Mouse (Mus musculus): ENCODE results near the gene Fam214a. TPM values are rescaled to one million over a fixed set of nuclear protein-coding genes. Genes with fewer than 3 reads are reported as not detected.

Gene Fam214a
- 11.1 and 11.3 TPM in 2 replicates for polyA plus RNA-seq (2015; fragmentation: Nextera tagmentation; extraction: Ambion mirVana)

DNA sequence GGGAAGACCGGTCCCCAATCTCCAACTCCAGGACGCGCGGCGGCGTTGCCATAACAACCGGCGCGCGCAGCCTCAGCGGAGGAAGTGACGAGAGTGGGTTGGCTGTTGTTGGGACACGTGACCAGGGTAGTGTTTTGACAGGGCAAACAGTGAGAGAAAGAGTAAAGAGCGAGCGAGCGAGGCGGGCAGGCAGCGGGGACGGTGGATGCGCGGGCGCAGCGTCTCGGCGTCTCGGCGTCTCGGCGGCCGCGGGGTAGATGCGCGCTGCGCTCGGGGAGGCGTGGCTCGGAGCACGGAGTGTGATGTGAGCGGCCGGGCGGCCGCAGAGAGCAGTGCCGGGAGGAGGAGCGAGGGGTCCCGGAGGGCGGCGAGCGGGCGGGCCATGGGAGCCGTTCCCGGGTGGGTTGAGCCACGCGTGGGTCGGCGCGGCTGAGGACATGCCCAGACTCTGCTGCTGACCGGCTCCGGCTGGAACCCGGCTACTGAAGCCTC, at the start of gene Fam214a:
TSS of gene Fam214a (plus strand) at position 129 of the 492 bp plus-strand sequence.
- peaks cover 14% of the 10 kb centered on the region for H3K4me1 ChIP-seq
- peak within 1 kb of the TSS; percentile 99 for H3K4me3 ChIP-seq
- H3K36me3 ChIP-seq, result peaks cover 3% of the 10 kb centered on the region; the same call in 1 of the 2 replicates
- H3K27ac ChIP-seq, result peak within 1 kb of the TSS; percentile 93
- no peaks in the 10 kb centered on the region for H3K27me3 ChIP-seq
- peak within 1 kb of the TSS; percentile 85 for H3K4me2 ChIP-seq
- H3K9me3 ChIP-seq, result no peaks in the 10 kb centered on the region
- H3K9ac ChIP-seq, result peak within 1 kb of the TSS; percentile 81
- WGBS, result under 1% methylated on average over 59 of the region's 59 CpGs
- peak; percentile 91 for ATAC-seq (ENCODE audit: insufficient number of reproducible peaks, low FRiP score, low TSS enrichment, low read depth)

DNA sequence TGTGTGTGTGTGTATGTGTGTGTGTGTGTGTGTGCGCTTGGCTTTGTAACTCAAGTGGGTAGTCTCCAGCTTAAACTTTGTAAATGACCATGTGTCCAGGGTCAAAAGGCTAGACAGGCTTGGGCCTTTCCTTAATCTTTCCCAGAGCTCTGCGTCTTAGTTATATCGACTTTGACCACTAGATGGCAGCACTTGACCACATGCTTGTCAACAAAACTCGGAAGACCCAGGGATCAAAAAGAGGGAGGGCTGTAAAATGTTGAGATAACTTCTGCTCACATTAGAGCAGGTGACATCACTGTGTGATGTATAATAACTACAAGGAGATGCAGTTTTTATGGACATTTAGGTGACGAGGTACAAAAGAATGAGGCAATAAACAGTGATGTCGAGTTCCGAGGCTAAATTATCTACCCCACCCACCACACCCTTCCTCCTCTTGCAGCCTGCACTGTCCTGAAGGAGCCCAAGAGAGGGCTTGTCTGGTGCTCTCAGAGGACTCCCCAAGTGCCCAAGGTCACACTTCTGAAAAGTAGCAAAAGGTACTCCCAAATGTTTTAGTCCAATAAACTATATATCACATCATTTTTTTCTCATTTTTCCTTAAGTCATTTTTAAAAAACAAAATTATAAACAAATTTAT, 47.7 kb upstream of the Fam214a start:
- Histone ChIP-seq H3K27ac (no peak overlapping the region), H3K9me3 (no peaks in the 10 kb centered on the region), H3K4me1 (no peaks in the 10 kb centered on the region), H3K9ac (no peak overlapping the region), H3K36me3 (no peaks in the 10 kb centered on the region), H3K27me3 (no peaks in the 10 kb centered on the region; the same call in 1 of the 2 replicates), H3K4me3 (no peak overlapping the region), H3K4me2 (no peak overlapping the region)
- 9% methylated on average over 7 of the region's 7 CpGs for WGBS
- no peak for ATAC-seq (ENCODE audit: insufficient number of reproducible peaks, low FRiP score, low TSS enrichment, low read depth)

DNA sequence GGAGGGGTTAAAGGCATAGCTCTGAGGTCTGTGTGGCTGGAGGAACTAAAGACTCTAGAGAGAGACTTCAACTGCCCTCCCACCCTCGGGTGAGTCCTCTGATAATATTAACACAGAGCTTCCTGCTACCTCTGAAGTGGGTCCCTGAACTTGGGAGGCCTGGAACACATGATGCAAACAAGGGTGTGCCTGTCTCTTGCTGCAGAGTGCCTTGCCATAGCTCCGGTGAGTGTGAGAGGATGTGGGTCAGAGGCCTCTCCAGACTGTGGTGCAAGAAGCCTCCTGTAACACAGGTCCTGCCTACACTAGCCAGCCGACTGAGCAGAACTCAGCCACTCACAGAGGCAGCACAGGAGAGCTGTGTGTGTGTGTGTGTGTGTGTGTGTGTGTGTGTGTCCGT, 45.7 kb upstream of the Fam214a start:
- Histone ChIP-seq H3K4me3 (no peak overlapping the region), H3K27me3 (no peaks in the 10 kb centered on the region; the same call in 1 of the 2 replicates), H3K4me2 (no peak overlapping the region), H3K36me3 (no peaks in the 10 kb centered on the region), H3K27ac (no peak overlapping the region), H3K4me1 (peaks cover 6% of the 10 kb centered on the region; the same call in 1 of the 2 replicates), H3K9me3 (no peaks in the 10 kb centered on the region), H3K9ac (no peak overlapping the region)
- ATAC-seq (ENCODE audit: insufficient number of reproducible peaks, low FRiP score, low TSS enrichment, low read depth), result no peak
- WGBS, result 44% methylated on average over 4 of the region's 4 CpGs

DNA sequence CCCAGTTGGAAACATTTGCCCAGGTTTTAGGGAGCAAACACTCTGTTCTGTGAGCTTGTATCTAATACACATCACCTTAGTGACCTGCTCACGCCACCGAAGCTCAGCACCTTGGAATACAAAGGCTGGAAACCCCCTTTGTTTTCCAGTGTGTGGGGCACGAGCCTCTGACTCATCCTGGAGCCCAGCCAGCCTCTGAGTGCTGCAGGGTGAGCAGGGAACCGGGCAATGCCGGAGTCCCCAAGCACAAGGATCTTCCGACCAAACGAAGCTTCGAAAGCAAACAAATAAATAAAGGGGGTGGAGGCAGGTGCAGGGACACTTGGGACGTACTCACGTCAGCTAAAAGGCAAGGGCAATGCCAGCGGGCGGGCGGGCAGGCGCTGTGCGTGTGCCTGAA, 43.4 kb upstream of the Fam214a start:
- Histone ChIP-seq H3K27ac (no peak overlapping the region), H3K36me3 (no peaks in the 10 kb centered on the region), H3K4me3 (no peak overlapping the region), H3K4me1 (peaks cover 7% of the 10 kb centered on the region; the same call in 1 of the 2 replicates), H3K9ac (no peak overlapping the region), H3K4me2 (no peak overlapping the region), H3K9me3 (no peaks in the 10 kb centered on the region), H3K27me3 (no peaks in the 10 kb centered on the region; the same call in 1 of the 2 replicates)
- no peak for ATAC-seq (ENCODE audit: insufficient number of reproducible peaks, low FRiP score, low TSS enrichment, low read depth)
- 76% methylated on average over 15 of the region's 15 CpGs for WGBS

DNA sequence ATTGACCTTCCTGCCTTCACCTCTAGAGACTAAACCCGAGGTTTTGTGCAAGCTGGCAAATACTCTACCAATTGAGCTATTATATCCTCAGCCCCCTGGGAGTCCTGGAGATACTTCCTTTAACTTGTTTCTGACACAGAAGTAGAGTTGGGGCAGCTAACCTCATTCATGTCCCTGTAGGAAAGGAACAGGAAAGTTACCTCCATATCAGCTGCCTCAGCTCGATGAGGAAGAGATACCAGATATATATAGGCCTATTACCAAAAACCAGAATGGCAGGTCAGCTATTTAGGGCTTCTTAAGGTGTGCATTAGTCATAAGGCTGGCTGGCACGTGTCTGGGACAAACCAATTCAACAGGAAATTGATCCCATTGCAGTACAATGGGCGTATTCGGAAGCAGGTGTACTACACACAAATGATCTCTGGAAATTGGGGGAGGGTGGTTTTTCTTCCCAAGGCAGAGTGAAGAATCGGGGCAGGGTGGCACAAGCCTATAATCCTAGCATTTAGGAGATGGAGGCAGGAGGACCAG, 42.4 kb upstream of the Fam214a start:
- WGBS, result 77% methylated on average over 6 of the region's 6 CpGs
- no peak overlapping the region for H3K27ac ChIP-seq
- H3K4me2 ChIP-seq, result no peak overlapping the region
- H3K36me3 ChIP-seq, result no peaks in the 10 kb centered on the region
- no peak for ATAC-seq (ENCODE audit: insufficient number of reproducible peaks, low FRiP score, low TSS enrichment, low read depth)
- no peaks in the 10 kb centered on the region; the same call in 1 of the 2 replicates for H3K27me3 ChIP-seq
- no peak overlapping the region for H3K4me3 ChIP-seq
- peaks cover 7% of the 10 kb centered on the region; the same call in 1 of the 2 replicates for H3K4me1 ChIP-seq
- no peaks in the 10 kb centered on the region for H3K9me3 ChIP-seq
- H3K9ac ChIP-seq, result no peak overlapping the region

DNA sequence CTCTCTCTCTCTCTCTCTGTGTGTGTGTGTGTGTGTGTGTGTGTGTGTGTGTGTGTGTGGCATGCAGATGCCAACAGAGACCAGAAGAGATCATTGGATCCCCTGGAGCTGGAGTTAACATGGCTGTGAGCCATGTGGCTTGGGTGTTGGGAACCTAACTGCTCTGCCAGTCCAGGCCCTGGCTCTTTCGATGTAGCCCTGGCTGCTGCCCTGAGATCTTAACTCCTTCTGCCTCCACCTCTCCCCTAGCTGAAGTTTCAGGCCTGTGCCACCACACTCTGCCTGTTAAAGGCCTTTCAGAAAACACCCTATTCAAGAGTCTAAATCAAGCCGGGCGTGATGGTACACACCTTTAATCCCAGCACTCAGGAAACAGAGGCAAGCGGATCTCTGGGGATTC, 41.3 kb upstream of the Fam214a start:
- no peak overlapping the region for H3K4me2 ChIP-seq
- H3K4me3 ChIP-seq, result no peak overlapping the region
- ATAC-seq (ENCODE audit: insufficient number of reproducible peaks, low FRiP score, low TSS enrichment, low read depth), result no peak
- H3K9ac ChIP-seq, result no peak overlapping the region
- no peaks in the 10 kb centered on the region for H3K9me3 ChIP-seq
- no peaks in the 10 kb centered on the region; the same call in 1 of the 2 replicates for H3K27me3 ChIP-seq
- H3K4me1 ChIP-seq, result peaks cover 7% of the 10 kb centered on the region; the same call in 1 of the 2 replicates
- 66% methylated on average over 4 of the region's 4 CpGs for WGBS
- no peaks in the 10 kb centered on the region for H3K36me3 ChIP-seq
- no peak overlapping the region for H3K27ac ChIP-seq

DNA sequence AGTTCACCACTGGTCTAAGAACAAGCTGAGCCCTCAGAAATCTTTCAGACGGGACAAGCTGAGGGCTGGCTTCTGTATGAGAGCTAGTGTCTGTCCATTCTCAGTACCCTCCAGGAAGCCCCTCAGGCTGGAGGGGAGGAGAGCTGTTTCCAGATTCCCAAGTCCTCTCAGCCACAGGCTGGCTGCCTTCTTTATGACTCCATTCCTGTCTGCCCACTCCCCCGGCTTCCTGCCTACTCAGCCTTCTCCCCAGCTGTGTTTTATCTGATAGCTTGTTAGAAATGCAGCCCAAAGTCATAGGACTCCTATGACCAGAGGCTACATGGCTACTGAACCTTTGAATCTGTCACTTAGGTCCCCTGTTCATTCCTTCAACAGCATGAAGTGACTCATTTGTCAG, 40.8 kb upstream of the Fam214a start:
- 27% methylated on average over 2 of the region's 2 CpGs for WGBS
- Histone ChIP-seq H3K27ac (no peak overlapping the region), H3K4me2 (no peak overlapping the region), H3K4me1 (peaks cover 7% of the 10 kb centered on the region; the same call in 1 of the 2 replicates), H3K27me3 (no peaks in the 10 kb centered on the region; the same call in 1 of the 2 replicates), H3K36me3 (no peaks in the 10 kb centered on the region), H3K4me3 (no peak overlapping the region), H3K9ac (no peak overlapping the region), H3K9me3 (no peaks in the 10 kb centered on the region)
- no peak for ATAC-seq (ENCODE audit: insufficient number of reproducible peaks, low FRiP score, low TSS enrichment, low read depth)

DNA sequence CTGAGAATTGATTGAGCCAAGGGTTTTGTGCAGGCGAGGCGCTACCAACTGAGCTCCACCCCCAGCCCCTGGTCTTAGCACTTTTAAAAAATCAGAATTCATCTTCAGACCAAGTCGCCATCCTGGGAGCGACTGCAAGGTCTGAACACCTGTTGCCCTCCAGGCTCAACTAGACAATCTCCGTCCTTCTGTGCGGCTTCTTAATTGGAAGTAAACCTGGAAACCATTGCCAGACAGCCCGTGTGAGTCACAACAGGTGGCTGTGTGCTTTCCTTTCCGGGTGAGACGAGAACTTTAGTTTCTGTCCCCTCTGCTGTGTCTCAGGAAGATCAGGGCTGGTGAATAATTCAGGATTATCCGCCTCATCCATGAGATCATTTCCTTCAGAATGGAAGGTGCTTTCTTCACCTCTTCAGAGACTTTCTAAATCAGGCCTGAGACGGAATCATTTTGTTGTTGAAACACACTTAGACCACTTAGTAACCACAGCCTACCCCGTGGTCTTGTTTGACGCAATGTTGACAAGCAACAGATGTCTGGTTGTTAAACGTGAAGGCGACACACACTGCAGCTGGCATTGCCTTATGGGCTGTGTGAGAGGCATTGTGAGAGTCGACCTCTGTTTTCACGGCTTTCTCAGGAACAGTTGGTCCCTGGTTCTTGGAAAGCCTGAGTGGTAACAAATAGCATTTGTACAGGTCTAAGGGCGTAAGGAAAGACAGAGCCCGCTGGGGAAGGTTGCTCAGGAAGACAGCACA, 39.9 kb upstream of the Fam214a start:
- H3K27me3 ChIP-seq, result no peaks in the 10 kb centered on the region; the same call in 1 of the 2 replicates
- 29% methylated on average over 19 of the region's 19 CpGs for WGBS
- H3K4me2 ChIP-seq, result no peak overlapping the region
- ATAC-seq (ENCODE audit: insufficient number of reproducible peaks, low FRiP score, low TSS enrichment, low read depth), result 0 out of 2 replicates have a peak, but pooled peaks have one; percentile 35
- H3K36me3 ChIP-seq, result no peaks in the 10 kb centered on the region
- peaks cover 7% of the 10 kb centered on the region; the same call in 1 of the 2 replicates for H3K4me1 ChIP-seq
- H3K9me3 ChIP-seq, result no peaks in the 10 kb centered on the region
- H3K4me3 ChIP-seq, result no peak overlapping the region
- no peak overlapping the region for H3K9ac ChIP-seq
- H3K27ac ChIP-seq, result no peak overlapping the region

DNA sequence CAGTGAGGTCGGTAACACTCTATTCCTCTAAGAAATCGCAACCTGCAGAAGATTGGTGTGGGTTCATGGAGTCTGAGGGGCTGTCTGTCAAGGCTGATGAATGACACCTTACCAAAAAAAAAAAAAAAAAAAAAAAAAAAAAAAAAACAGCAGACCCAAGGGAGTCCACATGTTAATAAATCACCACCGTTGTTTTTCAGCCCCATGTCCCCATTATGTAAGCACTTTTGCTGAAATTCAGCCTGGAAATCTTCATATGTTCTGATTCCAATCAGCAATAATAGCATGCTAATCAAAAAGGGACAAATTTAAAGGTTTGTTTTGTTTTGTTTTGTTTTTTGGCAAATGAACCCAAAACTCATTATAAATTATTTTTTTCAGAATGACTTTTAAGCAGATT, 37.1 kb upstream of the Fam214a start:
- Histone ChIP-seq H3K4me1 (peaks cover 7% of the 10 kb centered on the region; the same call in 1 of the 2 replicates), H3K36me3 (no peaks in the 10 kb centered on the region), H3K9ac (no peak overlapping the region), H3K4me3 (no peak overlapping the region), H3K27me3 (no peaks in the 10 kb centered on the region), H3K9me3 (no peaks in the 10 kb centered on the region), H3K27ac (no peak overlapping the region), H3K4me2 (no peak overlapping the region)
- 80% methylated on average over 3 of the region's 3 CpGs for WGBS
- no peak for ATAC-seq (ENCODE audit: insufficient number of reproducible peaks, low FRiP score, low TSS enrichment, low read depth)

DNA sequence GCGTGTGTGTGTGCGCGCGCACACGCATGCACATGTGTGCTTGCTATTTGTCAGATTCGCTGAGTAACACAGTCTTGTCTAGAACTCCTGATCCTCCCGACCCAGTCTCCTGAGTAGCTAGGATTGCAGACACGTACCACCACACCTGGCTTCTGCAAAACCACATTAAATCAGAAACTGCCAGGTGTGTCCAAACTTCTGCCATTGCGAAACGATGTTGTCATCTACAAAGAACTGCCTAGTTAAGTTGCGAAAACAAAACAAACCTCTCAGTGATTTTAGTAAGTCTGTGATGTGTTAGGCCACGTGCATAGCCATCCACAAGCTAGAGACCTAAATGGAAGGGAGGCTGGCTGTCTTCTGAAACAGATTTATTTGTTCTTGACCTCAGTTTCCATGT, 32.2 kb upstream of the Fam214a start:
- Histone ChIP-seq H3K27ac (no peak overlapping the region), H3K9ac (no peak overlapping the region), H3K4me3 (no peak overlapping the region), H3K4me2 (no peak overlapping the region), H3K9me3 (no peaks in the 10 kb centered on the region), H3K27me3 (no peaks in the 10 kb centered on the region), H3K4me1 (no peaks in the 10 kb centered on the region), H3K36me3 (no peaks in the 10 kb centered on the region)
- 76% methylated on average over 12 of the region's 12 CpGs for WGBS
- ATAC-seq (ENCODE audit: insufficient number of reproducible peaks, low FRiP score, low TSS enrichment, low read depth), result no peak

DNA sequence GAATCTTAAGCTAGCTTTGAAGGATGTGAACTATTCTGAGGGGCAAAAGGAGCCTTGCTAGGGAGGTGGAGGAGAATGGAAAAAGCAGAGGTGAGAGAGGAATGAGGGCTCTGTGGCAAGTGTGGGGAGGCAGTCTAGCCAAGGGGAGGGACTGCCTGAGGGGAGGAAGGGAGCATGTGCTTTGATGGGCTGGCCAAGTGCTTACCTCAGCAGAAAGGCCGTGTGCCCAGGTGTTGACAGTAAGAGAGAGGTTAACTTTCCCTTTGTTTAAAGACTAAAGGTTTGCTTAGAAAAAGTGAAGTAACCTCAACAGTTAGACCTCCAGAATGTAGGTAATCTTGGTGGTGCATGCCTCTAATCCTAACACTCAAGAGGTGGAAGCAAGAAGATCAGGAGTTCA, 31.3 kb upstream of the Fam214a start:
- Histone ChIP-seq H3K4me2 (no peak overlapping the region), H3K9me3 (no peaks in the 10 kb centered on the region), H3K4me1 (no peaks in the 10 kb centered on the region), H3K9ac (no peak overlapping the region), H3K4me3 (no peak overlapping the region), H3K27me3 (no peaks in the 10 kb centered on the region), H3K27ac (no peak overlapping the region), H3K36me3 (no peaks in the 10 kb centered on the region)
- ATAC-seq (ENCODE audit: insufficient number of reproducible peaks, low FRiP score, low TSS enrichment, low read depth), result no peak
- 14% methylated on average over 1 of the region's 1 CpGs for WGBS

DNA sequence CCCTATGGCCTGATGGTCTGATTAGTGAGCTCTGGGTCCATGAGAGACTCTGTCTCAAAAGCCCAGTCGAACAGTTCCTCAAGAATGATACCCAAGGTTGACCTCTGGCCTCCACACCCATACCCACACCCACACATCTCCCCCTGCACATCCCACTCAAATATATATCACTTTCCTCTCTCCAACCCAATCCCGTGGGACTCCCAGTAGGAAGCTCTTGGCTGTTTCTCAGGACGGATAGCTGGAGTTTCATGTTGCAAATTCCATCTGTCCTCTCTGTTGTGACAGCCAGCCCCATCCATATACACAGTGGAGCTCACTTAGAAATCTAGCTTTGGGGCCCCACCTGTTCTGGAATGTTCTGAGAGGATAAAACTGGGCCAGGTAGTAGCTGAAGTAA, 29.8 kb upstream of the Fam214a start:
- ATAC-seq (ENCODE audit: insufficient number of reproducible peaks, low FRiP score, low TSS enrichment, low read depth), result no peak
- WGBS, result 48% methylated on average over 3 of the region's 3 CpGs
- no peak overlapping the region for H3K4me3 ChIP-seq
- no peaks in the 10 kb centered on the region for H3K9me3 ChIP-seq
- H3K9ac ChIP-seq, result no peak overlapping the region
- H3K4me1 ChIP-seq, result no peaks in the 10 kb centered on the region
- no peak overlapping the region for H3K27ac ChIP-seq
- no peak overlapping the region for H3K4me2 ChIP-seq
- H3K36me3 ChIP-seq, result no peaks in the 10 kb centered on the region
- H3K27me3 ChIP-seq, result no peaks in the 10 kb centered on the region

Data from limb, embryonic 15.5 days (tissue).